Mouse (Mus musculus): ENCODE results near the gene Tmem33. TPM values are rescaled to one million over a fixed set of nuclear protein-coding genes. Genes with fewer than 3 reads are reported as not detected.

Tmem33 gene
- polyA plus RNA-seq, 1 experiment from 2014 or later, result 106 TPM

DNA sequence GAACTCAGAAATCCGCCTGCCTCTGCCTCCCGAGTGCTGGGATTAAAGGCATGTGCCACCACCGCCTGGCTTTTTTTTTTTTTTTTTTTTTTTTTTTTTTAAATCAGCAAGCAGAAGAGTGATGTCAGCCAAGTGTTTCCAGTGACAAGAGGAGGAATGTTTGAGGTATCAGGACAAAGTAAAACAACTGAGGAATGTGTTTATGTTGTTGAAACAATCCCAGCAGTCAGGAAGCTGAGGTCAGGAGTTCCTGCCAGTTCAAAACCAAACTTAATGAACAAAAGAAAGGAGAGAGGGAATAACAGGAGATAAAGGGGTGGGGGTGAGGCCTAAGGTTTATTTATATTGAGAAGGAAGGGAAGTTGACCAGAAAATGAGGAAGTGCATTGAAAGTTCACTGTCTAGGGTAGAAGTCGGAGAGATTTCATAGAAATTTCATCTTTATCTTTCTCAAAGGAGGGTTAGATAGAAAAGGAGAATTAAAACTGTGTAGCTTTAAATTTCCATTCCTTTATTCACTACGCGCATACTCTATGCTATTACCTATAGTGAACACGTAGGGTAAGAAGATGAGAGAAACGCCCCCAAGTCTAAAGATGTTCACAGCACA lies 41.5 kb downstream of the Tmem33 start:
- Histone ChIP-seq H3K27ac (replicated peaks) (no peak overlapping the region), H3K4me2 (replicated peaks) (no peak overlapping the region), H3K9me3 (no peaks in the 10 kb centered on the region), H3K9ac (replicated peaks) (no peak overlapping the region), H3K36me3 (no peaks in the 10 kb centered on the region), H3K4me1 (no peaks in the 10 kb centered on the region), H3K4me3 (no peak overlapping the region), H3K27me3 (no peaks in the 10 kb centered on the region)
- no peak for ATAC-seq (ENCODE audit: low FRiP score, low read depth)
- 92% methylated on average over 6 of the region's 8 CpGs for WGBS

DNA sequence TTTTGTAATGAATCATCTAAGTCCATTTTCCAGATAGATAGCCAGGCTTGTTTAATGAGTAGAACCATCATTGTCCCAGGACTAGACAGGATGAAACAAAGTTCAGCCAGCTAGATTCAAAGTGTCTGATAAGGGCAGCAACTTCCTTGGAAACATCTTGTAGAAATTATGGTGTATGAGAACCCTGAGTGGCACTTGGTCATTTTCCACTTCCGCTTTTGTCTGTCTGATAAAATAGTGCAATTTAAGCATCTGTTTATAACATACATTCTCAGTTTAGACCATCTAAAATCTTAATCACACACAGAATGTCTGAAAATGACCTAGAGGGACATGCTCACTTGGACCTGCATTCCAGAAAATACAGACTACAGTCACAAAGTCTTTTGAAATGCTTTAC lies 43.5 kb downstream of the Tmem33 start:
- ATAC-seq (ENCODE audit: low FRiP score, low read depth), result no peak
- H3K4me1 ChIP-seq, result peaks cover 12% of the 10 kb centered on the region
- no peaks in the 10 kb centered on the region for H3K27me3 ChIP-seq
- no peaks in the 10 kb centered on the region for H3K9me3 ChIP-seq
- no peaks in the 10 kb centered on the region for H3K36me3 ChIP-seq
- no peak overlapping the region for H3K4me2 ChIP-seq (replicated peaks)
- H3K4me3 ChIP-seq, result no peak overlapping the region
- WGBS, result 93% methylated on average over 1 of the region's 1 CpGs
- H3K9ac ChIP-seq (replicated peaks), result no peak overlapping the region
- H3K27ac ChIP-seq (replicated peaks), result no peak overlapping the region

DNA sequence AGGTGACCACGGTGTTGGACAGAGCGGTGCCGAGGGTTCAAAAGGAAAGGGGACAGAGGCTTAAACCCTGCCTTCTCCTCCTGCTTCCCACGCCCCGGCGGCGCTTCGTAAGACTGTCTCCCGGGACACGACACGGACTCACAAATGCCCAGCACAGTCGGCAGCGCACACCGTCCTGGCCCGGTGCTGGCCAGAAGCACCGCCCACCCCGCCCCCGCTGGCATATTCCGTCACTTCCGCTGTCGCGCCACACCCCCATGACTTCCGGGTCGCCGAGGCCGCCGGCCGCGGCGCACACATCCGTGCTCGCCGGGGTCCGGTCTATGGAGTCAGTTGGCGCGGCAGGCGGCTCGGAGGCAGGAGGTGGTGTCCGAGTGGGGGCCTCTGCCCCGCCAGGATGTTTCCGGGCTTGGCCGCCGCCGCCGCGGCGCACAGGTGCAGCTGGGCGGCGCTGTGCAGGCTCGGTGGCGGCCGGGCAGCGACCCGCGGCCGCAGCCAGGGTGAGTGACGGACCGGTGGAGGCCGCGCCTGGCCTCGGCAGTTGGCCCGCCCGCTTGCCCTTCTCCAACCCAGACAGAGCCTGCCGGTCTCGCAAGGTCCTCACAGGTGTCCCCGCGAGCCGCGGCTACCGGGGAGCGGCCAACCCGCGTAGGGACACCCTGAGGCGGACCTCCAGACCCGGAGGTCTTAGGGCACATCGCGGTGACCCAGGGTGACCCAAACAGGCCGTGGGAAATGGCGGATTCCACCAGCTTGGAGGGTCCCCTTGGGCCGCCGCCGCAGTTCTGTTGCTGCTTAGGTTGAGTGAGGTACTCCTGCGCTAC lies 46.5 kb downstream of the Tmem33 start, which contains the start of gene Slc30a9:
TSS of gene Slc30a9 (plus strand) at position 258 of the 824 bp plus-strand sequence.
- peak; percentile 98 for ATAC-seq (ENCODE audit: low FRiP score, low read depth)
- H3K4me2 ChIP-seq (replicated peaks), result peak within 1 kb of the TSS; percentile 91
- H3K9me3 ChIP-seq, result no peaks in the 10 kb centered on the region
- H3K27me3 ChIP-seq, result no peaks in the 10 kb centered on the region
- WGBS, result under 1% methylated on average over 83 of the region's 83 CpGs
- H3K4me1 ChIP-seq, result peaks cover 13% of the 10 kb centered on the region
- H3K9ac ChIP-seq (replicated peaks), result peak within 1 kb of the TSS; percentile 95
- no peaks in the 10 kb centered on the region for H3K36me3 ChIP-seq
- peak within 1 kb of the TSS; percentile 97 for H3K4me3 ChIP-seq
- peak within 1 kb of the TSS; percentile 76 for H3K27ac ChIP-seq (replicated peaks)

DNA sequence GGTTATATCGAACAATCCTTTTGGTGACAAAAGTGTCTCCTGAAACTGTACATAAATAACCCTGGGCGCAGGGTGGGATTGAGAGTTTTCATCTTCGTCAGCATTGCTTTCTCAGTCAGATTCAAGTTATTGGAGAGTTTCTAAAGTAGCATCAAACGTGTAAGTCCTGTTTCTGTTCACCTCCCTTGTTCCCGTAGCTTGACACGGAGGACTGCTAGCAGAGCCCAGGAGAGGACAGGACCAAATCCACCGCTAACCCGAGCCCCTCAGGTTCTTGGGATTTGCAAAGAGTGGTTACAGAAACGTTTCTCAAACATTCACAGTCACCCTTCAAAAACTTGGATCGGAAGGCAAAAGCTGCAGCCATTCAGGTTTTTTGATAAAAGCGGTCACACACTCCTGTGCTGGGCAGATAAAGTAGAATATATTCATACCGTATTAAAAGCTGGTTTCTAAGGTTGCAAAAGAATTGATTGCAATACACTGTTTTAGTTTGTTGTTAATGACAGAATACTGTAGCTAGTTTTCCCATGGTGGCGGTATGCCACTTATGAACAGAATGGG lies 47.4 kb downstream of the Tmem33 start:
- Histone ChIP-seq H3K27me3 (no peaks in the 10 kb centered on the region), H3K27ac (replicated peaks) (peak overlapping the region; percentile 76; the same call in 1 of the 2 replicates), H3K9me3 (no peaks in the 10 kb centered on the region), H3K9ac (replicated peaks) (peak overlapping the region; percentile 95), H3K36me3 (no peaks in the 10 kb centered on the region), H3K4me3 (peak overlapping the region; percentile 97), H3K4me2 (replicated peaks) (peak overlapping the region; percentile 91), H3K4me1 (peaks cover 13% of the 10 kb centered on the region)
- WGBS, result 36% methylated on average over 13 of the region's 13 CpGs
- no peak for ATAC-seq (ENCODE audit: low FRiP score, low read depth)

DNA sequence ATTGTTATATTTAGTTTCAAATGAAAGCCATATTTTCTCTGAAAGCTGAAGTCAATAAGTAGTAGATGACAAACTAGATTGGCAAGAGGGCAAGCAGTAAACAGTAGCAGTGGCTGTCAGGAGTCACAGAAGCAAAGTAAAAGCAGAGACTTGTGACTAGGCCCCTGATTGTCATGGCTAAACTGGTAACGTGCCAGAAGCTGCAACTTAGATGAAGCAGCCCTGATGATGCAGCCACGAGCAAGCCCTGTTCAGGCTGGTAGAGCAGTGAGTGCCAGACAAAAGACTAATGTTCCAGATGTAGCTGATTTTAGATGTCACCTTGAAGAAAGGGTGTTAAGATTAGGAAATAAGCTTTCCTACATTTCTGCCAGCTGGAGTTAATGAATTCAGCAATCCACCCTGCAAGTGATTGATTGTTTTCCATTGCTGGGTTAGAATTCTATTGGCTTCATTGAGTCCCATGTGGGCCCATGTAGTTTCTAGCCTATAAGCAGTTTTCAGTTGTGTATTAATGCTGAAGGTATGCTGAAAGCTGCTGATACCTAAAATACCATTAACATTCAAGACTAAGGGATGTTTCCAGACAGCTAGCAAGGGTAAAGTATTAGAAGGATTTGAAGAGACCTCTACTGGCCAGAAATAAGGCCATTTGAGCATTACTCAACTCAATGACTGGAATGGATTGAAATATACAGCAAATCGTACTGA lies 51.6 kb downstream of the Tmem33 start:
- Histone ChIP-seq H3K9ac (replicated peaks) (no peak overlapping the region), H3K4me1 (peaks cover 13% of the 10 kb centered on the region), H3K9me3 (no peaks in the 10 kb centered on the region), H3K4me3 (no peak overlapping the region), H3K36me3 (0 out of 2 replicates have a peak, but pooled peaks cover 3% of the 10 kb centered on the region), H3K27ac (replicated peaks) (no peak overlapping the region), H3K27me3 (no peaks in the 10 kb centered on the region), H3K4me2 (replicated peaks) (no peak overlapping the region)
- ATAC-seq (ENCODE audit: low FRiP score, low read depth), result no peak
- WGBS, result 86% methylated on average over 3 of the region's 3 CpGs

DNA sequence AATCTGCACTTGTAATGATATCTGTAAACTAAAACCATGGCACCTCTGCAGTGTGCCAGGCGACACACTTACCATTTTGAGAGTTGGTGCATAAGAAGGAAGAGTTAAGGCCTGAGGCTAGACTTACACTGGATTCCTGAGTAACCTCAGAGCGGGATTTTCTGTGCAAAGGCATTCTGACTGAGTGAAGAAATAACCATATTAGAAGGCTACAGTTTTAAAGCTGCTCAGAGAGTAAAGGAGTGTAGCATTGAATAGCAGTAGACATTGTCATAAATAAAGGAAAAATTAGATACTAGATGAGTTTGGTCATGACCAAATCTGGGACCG lies 52.1 kb downstream of the Tmem33 start:
- WGBS, result 91% methylated on average over 3 of the region's 3 CpGs
- Histone ChIP-seq H3K9ac (replicated peaks) (no peak overlapping the region), H3K27ac (replicated peaks) (no peak overlapping the region), H3K4me1 (peaks cover 11% of the 10 kb centered on the region), H3K4me2 (replicated peaks) (no peak overlapping the region), H3K36me3 (peaks cover 5% of the 10 kb centered on the region; the same call in 1 of the 2 replicates), H3K9me3 (no peaks in the 10 kb centered on the region), H3K4me3 (no peak overlapping the region), H3K27me3 (no peaks in the 10 kb centered on the region)
- ATAC-seq (ENCODE audit: low FRiP score, low read depth), result no peak

DNA sequence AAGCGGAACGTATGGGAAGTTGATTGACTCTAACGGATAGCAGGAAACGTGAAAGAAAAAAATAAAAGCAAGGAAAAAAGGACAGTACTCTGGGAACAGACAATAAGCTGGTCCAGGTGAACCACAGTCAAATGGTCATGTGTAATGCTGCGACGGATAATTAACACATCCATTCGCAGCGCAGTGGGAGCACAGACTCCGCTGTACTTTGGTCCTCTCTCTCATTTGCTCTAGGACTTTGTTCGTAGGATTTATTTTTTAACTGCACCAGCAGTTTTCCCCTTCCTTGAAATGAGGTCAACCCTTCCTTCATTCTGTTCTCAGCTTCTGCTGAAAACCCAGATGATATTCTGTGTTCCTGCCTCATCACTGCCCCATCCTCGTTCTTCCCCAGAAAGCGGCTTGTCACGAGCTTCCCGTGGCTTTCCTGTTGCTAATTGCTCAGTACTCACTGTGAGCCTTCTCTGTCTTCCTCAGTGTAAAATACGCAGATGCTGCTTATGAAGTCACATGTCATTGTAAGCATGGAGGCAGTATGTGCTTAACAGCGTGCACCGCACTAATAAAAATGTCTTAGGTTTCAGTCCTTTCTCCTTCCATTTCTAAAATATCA lies 61.4 kb downstream of the Tmem33 start:
- Histone ChIP-seq H3K4me3 (no peak overlapping the region), H3K27me3 (no peaks in the 10 kb centered on the region), H3K4me2 (replicated peaks) (no peak overlapping the region), H3K9me3 (no peaks in the 10 kb centered on the region), H3K9ac (replicated peaks) (no peak overlapping the region), H3K4me1 (no peaks in the 10 kb centered on the region), H3K36me3 (peaks cover 22% of the 10 kb centered on the region), H3K27ac (replicated peaks) (no peak overlapping the region)
- 90% methylated on average over 17 of the region's 17 CpGs for WGBS
- no peak for ATAC-seq (ENCODE audit: low FRiP score, low read depth)

DNA sequence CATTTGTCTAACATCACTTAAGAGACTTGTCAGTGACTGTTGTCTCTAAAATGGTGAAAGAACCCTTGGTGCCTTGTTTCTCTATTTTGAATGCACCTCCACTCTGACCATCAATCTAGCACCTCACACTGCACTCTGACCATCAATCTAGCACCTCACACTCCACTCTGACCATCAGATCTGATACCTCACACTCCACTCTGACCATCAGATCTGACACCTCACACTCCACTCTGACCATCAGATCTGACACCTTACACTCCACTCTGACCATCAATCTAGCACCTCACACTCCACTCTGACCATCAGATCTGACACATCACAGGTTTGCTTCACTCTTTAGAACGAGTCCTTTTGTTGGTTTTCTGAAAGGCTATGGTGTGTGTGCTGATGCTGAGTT lies 63.7 kb downstream of the Tmem33 start:
- Histone ChIP-seq H3K4me1 (no peaks in the 10 kb centered on the region), H3K27ac (replicated peaks) (no peak overlapping the region), H3K36me3 (peaks cover 8% of the 10 kb centered on the region; the same call in 1 of the 2 replicates), H3K9ac (replicated peaks) (no peak overlapping the region), H3K27me3 (no peaks in the 10 kb centered on the region), H3K4me2 (replicated peaks) (no peak overlapping the region), H3K9me3 (no peaks in the 10 kb centered on the region), H3K4me3 (no peak overlapping the region)
- 61% methylated on average over 1 of the region's 1 CpGs for WGBS
- no peak for ATAC-seq (ENCODE audit: low FRiP score, low read depth)

DNA sequence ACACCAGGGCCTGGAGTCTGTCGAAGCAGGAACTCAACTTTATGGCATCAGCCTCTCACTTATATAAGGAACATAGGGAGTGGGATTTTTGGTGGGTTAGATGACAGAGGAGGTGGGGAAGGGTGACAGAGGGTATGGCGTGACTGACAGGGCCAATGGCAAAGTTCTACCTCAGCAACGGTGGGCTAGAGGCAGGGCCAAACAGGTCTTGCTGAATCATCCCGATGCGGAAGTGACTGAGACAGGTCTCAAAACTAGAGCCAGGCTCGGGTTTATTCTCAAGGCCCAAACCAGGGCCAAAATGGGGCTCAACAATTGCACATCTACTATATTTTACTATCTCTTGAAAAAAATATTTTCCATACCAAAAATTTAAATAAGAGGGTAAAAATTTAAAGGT lies 80.4 kb downstream of the Tmem33 start:
- no peak for ATAC-seq (ENCODE audit: low FRiP score, low read depth)
- no peaks in the 10 kb centered on the region for H3K9me3 ChIP-seq
- no peaks in the 10 kb centered on the region for H3K4me1 ChIP-seq
- H3K27ac ChIP-seq (replicated peaks), result no peak overlapping the region
- peaks cover 37% of the 10 kb centered on the region for H3K36me3 ChIP-seq
- no peak overlapping the region for H3K9ac ChIP-seq (replicated peaks)
- no peaks in the 10 kb centered on the region for H3K27me3 ChIP-seq
- H3K4me2 ChIP-seq (replicated peaks), result no peak overlapping the region
- H3K4me3 ChIP-seq, result no peak overlapping the region
- 92% methylated on average over 6 of the region's 6 CpGs for WGBS

All from midbrain, embryonic 12.5 days (tissue).